In the genomic region with DNA sequence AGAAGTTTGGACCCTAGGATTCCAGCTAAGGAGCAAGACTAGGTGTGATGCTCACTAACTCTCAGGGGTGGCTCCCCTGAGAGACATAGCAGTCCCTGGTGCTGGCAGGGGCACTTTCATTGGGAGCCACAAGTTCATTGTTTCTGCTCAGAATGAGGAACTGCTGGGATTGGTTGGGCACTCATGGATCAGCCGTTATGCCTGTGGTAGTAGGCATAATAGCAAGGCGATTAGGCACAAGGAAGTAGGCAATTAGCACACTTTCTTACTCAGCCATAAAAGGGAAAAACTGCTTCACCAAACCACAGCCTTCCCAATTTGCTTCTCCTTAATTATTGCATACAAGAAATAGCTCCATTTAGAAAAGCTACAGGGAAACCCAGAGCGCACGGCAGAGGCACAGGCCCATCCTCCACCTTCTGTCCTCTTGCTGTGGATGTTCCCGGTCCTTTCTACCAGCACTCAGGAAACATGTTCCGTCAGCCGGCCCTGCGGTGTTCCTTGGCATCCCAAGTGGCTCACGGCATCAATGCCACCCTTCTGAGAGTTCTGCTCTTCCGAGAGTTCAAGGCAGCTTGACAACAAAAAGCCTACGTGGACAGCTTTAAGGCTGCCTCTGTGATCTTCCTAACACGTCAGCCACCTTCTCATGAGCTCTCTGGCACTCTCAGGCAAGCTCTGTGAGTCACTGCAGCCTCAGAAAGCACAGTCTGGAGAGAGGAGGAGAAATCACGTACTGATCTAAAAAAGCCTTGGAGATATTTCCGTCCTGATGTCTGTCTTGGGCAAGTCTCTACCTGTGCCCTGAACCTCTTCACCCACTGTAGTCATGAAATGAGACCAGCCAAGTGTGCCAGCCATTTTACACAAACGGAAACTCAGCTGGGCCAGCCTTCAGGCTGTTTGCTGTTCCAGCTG, we compare ENCODE assay signal across 13 mouse cellular contexts. TPM values are rescaled to one million over a fixed set of nuclear protein-coding genes. Genes with fewer than 3 reads are reported as not detected.
DNase-seq lines count a peak whose midpoint lies in the region; ATAC-seq lines count a peak whose summit lies in the region.
"Had no signal": no experiment of that assay in that cellular context is flagged by ENCODE, and none has a peak within 500 bp of the region (broad histone marks: within the 10 kb centered on the region; RNA-seq: fewer than 3 reads in every experiment).

No protein-coding gene starts in this region.

- whole genome bisulfite sequencing in kidney, embryonic 15.5 days: 65% methylated on average over 15 of the region's 15 CpGs
- 72% methylated on average over 15 of the region's 15 CpGs for WGBS in limb, embryonic 10.5 days

- no peak overlapping the region for H3K4me2 ChIP-seq in kidney, embryonic 15.5 days
- H3K4me2 ChIP-seq: heart, embryonic 13.5 days had no signal

- no peak for ATAC-seq in kidney, embryonic 15.5 days (replicated peaks; ENCODE audit: low FRiP score)
- ATAC-seq in inflammation-experienced regulatory T-cells, adult 6 months: no peak

- H3K9me3 ChIP-seq in kidney, embryonic 15.5 days (replicated peaks): no peaks in the 10 kb centered on the region
- no peaks in the 10 kb centered on the region for H3K9me3 ChIP-seq in limb, embryonic 10.5 days (replicated peaks)
- H3K9me3 ChIP-seq: heart, embryonic 13.5 days had no signal

- H3K4me1 ChIP-seq in kidney, embryonic 15.5 days: peaks cover 10% of the 10 kb centered on the region
- H3K4me1 ChIP-seq in limb, embryonic 10.5 days: peaks cover 16% of the 10 kb centered on the region
- H3K4me1 ChIP-seq: heart, embryonic 13.5 days had no signal

- peak; percentile 33 for DNase-seq in kidney, adult 18-20 months
- DNase-seq in urinary bladder, postnatal 36 days (ENCODE audit: low spot score in 2 of 2): peak; percentile 38 to 49
- DNase-seq in urinary bladder, postnatal 10 days (ENCODE audit: low spot score): no peak
- no peak for DNase-seq in limb, embryonic 10.5 days (ENCODE audit: low spot score)
- no peak for DNase-seq in heart, postnatal 25 days (ENCODE audit: low spot score)
- no peak for DNase-seq in yolk sac, embryonic 10.5 days (ENCODE audit: low spot score)
- DNase-seq: adrenal gland, postnatal 14 days; lung, postnatal 10 days had no signal

- peaks cover 18% of the 10 kb centered on the region for H3K27me3 ChIP-seq in kidney, embryonic 15.5 days
- peaks cover 45% of the 10 kb centered on the region for H3K27me3 ChIP-seq in limb, embryonic 10.5 days (ENCODE audit: low read depth, poor library complexity, severe bottlenecking)

- H3K4me3 ChIP-seq in kidney, embryonic 15.5 days (replicated peaks): no peak overlapping the region
- H3K4me3 ChIP-seq in limb, embryonic 10.5 days: no peak overlapping the region
- H3K4me3 ChIP-seq: heart, embryonic 13.5 days had no signal

- no peak overlapping the region for H3K27ac ChIP-seq in kidney, embryonic 15.5 days
- peak overlapping the region; percentile 1; the same call in 1 of the 2 replicates for H3K27ac ChIP-seq in limb, embryonic 10.5 days
- H3K27ac ChIP-seq: heart, embryonic 13.5 days had no signal

- H3K9ac ChIP-seq in kidney, embryonic 15.5 days: no peak overlapping the region
- H3K9ac ChIP-seq: heart, embryonic 13.5 days had no signal

- intact Hi-C loops in heart, postnatal 25 days (cut with DNase I): no loop called here

- H3K36me3 ChIP-seq in kidney, embryonic 15.5 days: no peaks in the 10 kb centered on the region
- H3K36me3 ChIP-seq in limb, embryonic 10.5 days: no peaks in the 10 kb centered on the region
- H3K36me3 ChIP-seq: heart, embryonic 13.5 days had no signal

RNA-seq across cellular contexts. Expression of a gene that starts 6.2 kb away (rescaled TPM):
- polyA plus RNA-seq in kidney, embryonic 15.5 days (2015; fragmentation: Nextera tagmentation; extraction: Ambion mirVana): 163 and 180 TPM in 2 replicates
- not detected in 2 replicates for polyA plus RNA-seq in limb, embryonic 10.5 days (2016; fragmentation: Nextera tagmentation; extraction: Ambion mirVana)
- not detected for total RNA-seq in heart, postnatal 25 days (2021)
- polyA plus RNA-seq in inflammation-experienced regulatory T-cells, adult 6 months (2017; shearing (Covaris generic)): under 1 TPM in 1 of 3 experiments, not detected in 2; 0.20 TPM
- polyA plus RNA-seq: embryonic facial prominence, embryonic 11.5 days; heart, embryonic 13.5 days had no signal

RNA-seq across cellular contexts. Expression of a gene that starts 10.8 kb away (rescaled TPM):
- polyA plus RNA-seq in kidney, embryonic 15.5 days (2015; fragmentation: Nextera tagmentation; extraction: Ambion mirVana): not detected in 2 replicates
- not detected in 2 replicates for polyA plus RNA-seq in limb, embryonic 10.5 days (2016; fragmentation: Nextera tagmentation; extraction: Ambion mirVana)
- not detected for total RNA-seq in heart, postnatal 25 days (2021)
- not detected for polyA plus RNA-seq in inflammation-experienced regulatory T-cells, adult 6 months (2017; shearing (Covaris generic))
- total RNA-seq: adrenal gland, postnatal 14 days had no signal
- polyA plus RNA-seq: embryonic facial prominence, embryonic 11.5 days; heart, embryonic 13.5 days; large intestine, adult 2 months had no signal

RNA-seq across cellular contexts. Expression of a gene that starts 22.4 kb away (rescaled TPM):
- polyA plus RNA-seq in kidney, embryonic 15.5 days (2015; fragmentation: Nextera tagmentation; extraction: Ambion mirVana): 0.59 and 2.1 TPM in 2 replicates
- polyA plus RNA-seq in limb, embryonic 10.5 days (2016; fragmentation: Nextera tagmentation; extraction: Ambion mirVana): 0.14 TPM in 1 of 2 replicates, not detected in the other
- not detected for total RNA-seq in heart, postnatal 25 days (2021)
- under 1 TPM in 1 of 3 experiments, not detected in 2; 0.24 TPM for polyA plus RNA-seq in inflammation-experienced regulatory T-cells, adult 6 months (2017; shearing (Covaris generic))
- polyA plus RNA-seq: embryonic facial prominence, embryonic 11.5 days had no signal

RNA-seq across cellular contexts. Expression of a gene that starts 34.7 kb away (rescaled TPM):
- 1.1 and 1.3 TPM in 2 replicates for polyA plus RNA-seq in kidney, embryonic 15.5 days (2015; fragmentation: Nextera tagmentation; extraction: Ambion mirVana)
- polyA plus RNA-seq in limb, embryonic 10.5 days (2016; fragmentation: Nextera tagmentation; extraction: Ambion mirVana): 0.70 and 1.1 TPM in 2 replicates
- total RNA-seq in heart, postnatal 25 days (2021): under 1 TPM; 0.50 to 0.57 TPM
- polyA plus RNA-seq in inflammation-experienced regulatory T-cells, adult 6 months (2017; shearing (Covaris generic)): 10 to 100 TPM; 61.5 to 73.9 (median 62.9) TPM

RNA-seq across cellular contexts. Expression of a gene that starts 40.7 kb away (rescaled TPM):
- polyA plus RNA-seq in kidney, embryonic 15.5 days (2015; fragmentation: Nextera tagmentation; extraction: Ambion mirVana): 41.6 and 45.9 TPM in 2 replicates
- 63.6 and 71.1 TPM in 2 replicates for polyA plus RNA-seq in limb, embryonic 10.5 days (2016; fragmentation: Nextera tagmentation; extraction: Ambion mirVana)
- total RNA-seq in heart, postnatal 25 days (2021): 10 to 100 TPM; 17.5 to 18.6 TPM
- polyA plus RNA-seq in inflammation-experienced regulatory T-cells, adult 6 months (2017; shearing (Covaris generic)): 10 to 100 TPM; 35.3 to 50.0 (median 40.5) TPM

Comparison
In these comparisons a context has a peak if more than half of its experiments do, and no peak if none do; other contexts are left out.
1. DNase-seq: peak in kidney, adult 18-20 months (single experiment) and urinary bladder, postnatal 36 days (2 of 2); none in urinary bladder, postnatal 10 days (single experiment), limb, embryonic 10.5 days (single experiment), heart, postnatal 25 days (single experiment) and yolk sac, embryonic 10.5 days (single experiment).
2. RNA of a gene that starts 6.2 kb away (polyA plus RNA-seq): 163 to 180 TPM in kidney, embryonic 15.5 days; not detected in limb, embryonic 10.5 days and 0.20 TPM in inflammation-experienced regulatory T-cells, adult 6 months; every median in the first group is over 100 times any median in the second.